Mouse (Mus musculus): ENCODE measurements around the gene Tnip2. TPM values are rescaled to one million over a fixed set of nuclear protein-coding genes. Genes with fewer than 3 reads are reported as not detected.

Gene Tnip2
- polyA plus RNA-seq, 1 experiment from 2014 or later = 12.7 TPM

GRCm38 (mm10) chr5:34466648-34467047 is 47.1 kb downstream of the Tnip2 start:
- Histone ChIP-seq H3K9me3 (replicated peaks; ENCODE audit: control insufficient read depth, low read length) (no peaks in the 10 kb centered on the region), H3K27me3 (ENCODE audit: control insufficient read depth, insufficient read depth, low read length) (no peaks in the 10 kb centered on the region), H3K9ac (ENCODE audit: low read depth, low read length) (no peak overlapping the region), H3K4me3 (ENCODE audit: low read depth, low read length) (no peak overlapping the region), H3K27ac (ENCODE audit: low read depth, low read length) (no peak overlapping the region), H3K4me2 (no peak overlapping the region), H3K36me3 (ENCODE audit: control insufficient read depth, insufficient read depth, low read length) (peaks cover 33% of the 10 kb centered on the region), H3K4me1 (ENCODE audit: control insufficient read depth, insufficient read depth, low read length) (no peaks in the 10 kb centered on the region)
- ATAC-seq (replicated peaks; ENCODE audit: insufficient number of reproducible peaks, low FRiP score, low TSS enrichment) = no peak
- 90% methylated on average over 2 of the region's 2 CpGs for WGBS (ENCODE audit: insufficient replicate concordance)

GRCm38 (mm10) chr5:34466079-34466478 is 47.7 kb downstream of the Tnip2 start:
- no peak for ATAC-seq (replicated peaks; ENCODE audit: insufficient number of reproducible peaks, low FRiP score, low TSS enrichment)
- H3K4me1 ChIP-seq (ENCODE audit: control insufficient read depth, insufficient read depth, low read length) = no peaks in the 10 kb centered on the region
- no peak overlapping the region for H3K4me3 ChIP-seq (ENCODE audit: low read depth, low read length)
- H3K4me2 ChIP-seq = no peak overlapping the region
- H3K27ac ChIP-seq (ENCODE audit: low read depth, low read length) = no peak overlapping the region
- H3K36me3 ChIP-seq (ENCODE audit: control insufficient read depth, insufficient read depth, low read length) = peaks cover 37% of the 10 kb centered on the region
- no peaks in the 10 kb centered on the region for H3K27me3 ChIP-seq (ENCODE audit: control insufficient read depth, insufficient read depth, low read length)
- 93% methylated on average over 1 of the region's 1 CpGs for WGBS (ENCODE audit: insufficient replicate concordance)
- no peaks in the 10 kb centered on the region for H3K9me3 ChIP-seq (replicated peaks; ENCODE audit: control insufficient read depth, low read length)
- H3K9ac ChIP-seq (ENCODE audit: low read depth, low read length) = no peak overlapping the region

- H3K27ac ChIP-seq (ENCODE audit: low read depth, low read length) = no peak overlapping the region
- no peaks in the 10 kb centered on the region for H3K27me3 ChIP-seq (ENCODE audit: control insufficient read depth, insufficient read depth, low read length)
- no peaks in the 10 kb centered on the region for H3K9me3 ChIP-seq (replicated peaks; ENCODE audit: control insufficient read depth, low read length)
- no peak overlapping the region for H3K4me3 ChIP-seq (ENCODE audit: low read depth, low read length)
- peaks cover 51% of the 10 kb centered on the region for H3K36me3 ChIP-seq (ENCODE audit: control insufficient read depth, insufficient read depth, low read length)
- ATAC-seq (replicated peaks; ENCODE audit: insufficient number of reproducible peaks, low FRiP score, low TSS enrichment) = no peak
- WGBS (ENCODE audit: insufficient replicate concordance) = 92% methylated on average over 6 of the region's 6 CpGs
- H3K9ac ChIP-seq (ENCODE audit: low read depth, low read length) = no peak overlapping the region
- H3K4me1 ChIP-seq (ENCODE audit: control insufficient read depth, insufficient read depth, low read length) = no peaks in the 10 kb centered on the region
- no peak overlapping the region for H3K4me2 ChIP-seq
Observed at GRCm38 (mm10) chr5:34461841-34462240, 52.0 kb downstream of the Tnip2 start.

GRCm38 (mm10) chr5:34461294-34461693 is 52.5 kb downstream of the Tnip2 start:
- no peak for ATAC-seq (replicated peaks; ENCODE audit: insufficient number of reproducible peaks, low FRiP score, low TSS enrichment)
- H3K27ac ChIP-seq (ENCODE audit: low read depth, low read length) = no peak overlapping the region
- no peaks in the 10 kb centered on the region for H3K4me1 ChIP-seq (ENCODE audit: control insufficient read depth, insufficient read depth, low read length)
- no peak overlapping the region for H3K9ac ChIP-seq (ENCODE audit: low read depth, low read length)
- 94% methylated on average over 4 of the region's 4 CpGs for WGBS (ENCODE audit: insufficient replicate concordance)
- H3K9me3 ChIP-seq (replicated peaks; ENCODE audit: control insufficient read depth, low read length) = no peaks in the 10 kb centered on the region
- peaks cover 46% of the 10 kb centered on the region for H3K36me3 ChIP-seq (ENCODE audit: control insufficient read depth, insufficient read depth, low read length)
- no peaks in the 10 kb centered on the region for H3K27me3 ChIP-seq (ENCODE audit: control insufficient read depth, insufficient read depth, low read length)
- no peak overlapping the region for H3K4me3 ChIP-seq (ENCODE audit: low read depth, low read length)
- no peak overlapping the region for H3K4me2 ChIP-seq

- no peaks in the 10 kb centered on the region for H3K27me3 ChIP-seq (ENCODE audit: control insufficient read depth, insufficient read depth, low read length)
- peaks cover 26% of the 10 kb centered on the region for H3K36me3 ChIP-seq (ENCODE audit: control insufficient read depth, insufficient read depth, low read length)
- no peak for ATAC-seq (replicated peaks; ENCODE audit: insufficient number of reproducible peaks, low FRiP score, low TSS enrichment)
- no peak overlapping the region for H3K27ac ChIP-seq (ENCODE audit: low read depth, low read length)
- no peaks in the 10 kb centered on the region for H3K4me1 ChIP-seq (ENCODE audit: control insufficient read depth, insufficient read depth, low read length)
- H3K4me3 ChIP-seq (ENCODE audit: low read depth, low read length) = no peak overlapping the region
- WGBS (ENCODE audit: insufficient replicate concordance) = 91% methylated on average over 1 of the region's 1 CpGs
- H3K9ac ChIP-seq (ENCODE audit: low read depth, low read length) = no peak overlapping the region
- H3K9me3 ChIP-seq (replicated peaks; ENCODE audit: control insufficient read depth, low read length) = no peaks in the 10 kb centered on the region
- H3K4me2 ChIP-seq = no peak overlapping the region
Observed at GRCm38 (mm10) chr5:34458994-34459393, 54.8 kb downstream of the Tnip2 start.

- H3K9ac ChIP-seq (ENCODE audit: low read depth, low read length) = no peak overlapping the region
- no peak overlapping the region for H3K4me3 ChIP-seq (ENCODE audit: low read depth, low read length)
- WGBS (ENCODE audit: insufficient replicate concordance) = 59% methylated on average over 9 of the region's 9 CpGs
- H3K36me3 ChIP-seq (ENCODE audit: control insufficient read depth, insufficient read depth, low read length) = peaks cover 27% of the 10 kb centered on the region
- no peak for ATAC-seq (replicated peaks; ENCODE audit: insufficient number of reproducible peaks, low FRiP score, low TSS enrichment)
- 0 out of 2 replicates have a peak overlapping the region, but pooled peaks have one; percentile 35 for H3K27ac ChIP-seq (ENCODE audit: low read depth, low read length)
- H3K4me2 ChIP-seq = no peak overlapping the region
- H3K4me1 ChIP-seq (ENCODE audit: control insufficient read depth, insufficient read depth, low read length) = peaks cover 8% of the 10 kb centered on the region
- H3K9me3 ChIP-seq (replicated peaks; ENCODE audit: control insufficient read depth, low read length) = no peaks in the 10 kb centered on the region
- no peaks in the 10 kb centered on the region for H3K27me3 ChIP-seq (ENCODE audit: control insufficient read depth, insufficient read depth, low read length)
Observed at GRCm38 (mm10) chr5:34446207-34446606, 67.6 kb downstream of the Tnip2 start.

Other genes with a start within 250 kb of the Tnip2 start
- 0.29 and 0.46 TPM in 2 replicates for gene Zfyve28, start 225.5 kb downstream of the Tnip2 start, polyA plus RNA-seq (2014; fragmentation: Nextera tagmentation; extraction: Ambion mirVana)
- gene Cfap99, start 225.4 kb downstream of the Tnip2 start, polyA plus RNA-seq (2014; fragmentation: Nextera tagmentation; extraction: Ambion mirVana) = 0.07 and 0.10 TPM in 2 replicates
- 125 and 143 TPM in 2 replicates for gene Rnf4, start 177.7 kb downstream of the Tnip2 start, polyA plus RNA-seq (2014; fragmentation: Nextera tagmentation; extraction: Ambion mirVana)
- gene Fam193a, start 144.1 kb downstream of the Tnip2 start, polyA plus RNA-seq (2014; fragmentation: Nextera tagmentation; extraction: Ambion mirVana) = 9.4 and 12.0 TPM in 2 replicates
- gene Sh3bp2, start 11.8 kb upstream of the Tnip2 start, polyA plus RNA-seq (2014; fragmentation: Nextera tagmentation; extraction: Ambion mirVana) = 4.2 and 5.2 TPM in 2 replicates
- 166 and 173 TPM in 2 replicates for gene Add1, start 59.7 kb upstream of the Tnip2 start, polyA plus RNA-seq (2014; fragmentation: Nextera tagmentation; extraction: Ambion mirVana)
- 63.7 and 71.9 TPM in 2 replicates for gene Mfsd10, start 123.2 kb upstream of the Tnip2 start, polyA plus RNA-seq (2014; fragmentation: Nextera tagmentation; extraction: Ambion mirVana)
- 23.8 and 24.0 TPM in 2 replicates for gene Nop14, start 146.2 kb upstream of the Tnip2 start, polyA plus RNA-seq (2014; fragmentation: Nextera tagmentation; extraction: Ambion mirVana)
- 1.0 and 1.3 TPM in 2 replicates for gene Grk4, start 146.4 kb upstream of the Tnip2 start, polyA plus RNA-seq (2014; fragmentation: Nextera tagmentation; extraction: Ambion mirVana)
- gene Htt, start 247.7 kb upstream of the Tnip2 start, polyA plus RNA-seq (2014; fragmentation: Nextera tagmentation; extraction: Ambion mirVana) = 8.4 and 15.5 TPM in 2 replicates

Data from heart, embryonic 11.5 days (tissue).